Comparison of ENCODE assay signal across 8 mouse cellular contexts in the genomic region with DNA sequence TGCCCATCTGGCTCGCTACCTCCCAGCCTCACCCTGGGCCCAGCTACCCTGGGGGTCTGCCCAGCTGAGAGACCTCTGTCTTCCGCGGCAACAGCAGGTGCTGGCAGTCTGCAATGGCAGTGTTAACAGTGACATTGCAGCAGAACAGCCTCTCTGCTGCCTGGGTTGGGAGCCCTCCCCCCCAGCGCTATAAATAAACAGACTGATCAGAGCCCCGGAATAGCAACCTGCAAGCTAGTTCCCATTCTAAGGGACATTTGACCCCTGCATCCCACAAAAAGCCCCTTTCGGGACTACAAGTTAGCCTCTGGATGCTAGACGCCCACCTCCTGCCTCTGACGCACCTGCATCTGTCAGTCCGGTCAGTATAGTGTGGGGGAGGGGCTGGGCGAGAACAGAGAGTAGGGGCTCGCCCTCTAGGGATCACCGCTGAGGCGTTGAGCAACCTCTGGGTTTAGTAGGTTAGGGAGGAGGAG. TPM values are rescaled to one million over a fixed set of nuclear protein-coding genes. Genes with fewer than 3 reads are reported as not detected.
DNase-seq lines count a peak whose midpoint lies in the region; ATAC-seq lines count a peak whose summit lies in the region.

A gene (minus strand): TSS at position 158 of the 476 bp plus-strand sequence.

- H3K4me1 ChIP-seq in embryonic facial prominence, embryonic 15.5 days = peaks cover 12% of the 10 kb centered on the region
- peaks cover 25% of the 10 kb centered on the region for H3K4me1 ChIP-seq in heart, embryonic 15.5 days (replicated peaks)
- peaks cover 13% of the 10 kb centered on the region for H3K4me1 ChIP-seq in limb, embryonic 15.5 days
- H3K4me1 ChIP-seq in neural tube, embryonic 14.5 days (ENCODE audit: control insufficient read depth, insufficient read depth, low read length) = peaks cover 12% of the 10 kb centered on the region; the same call in 1 of the 2 replicates

- H3K36me3 ChIP-seq in embryonic facial prominence, embryonic 15.5 days = no peaks in the 10 kb centered on the region
- H3K36me3 ChIP-seq in heart, embryonic 15.5 days = no peaks in the 10 kb centered on the region
- no peaks in the 10 kb centered on the region for H3K36me3 ChIP-seq in limb, embryonic 15.5 days
- no peaks in the 10 kb centered on the region for H3K36me3 ChIP-seq in neural tube, embryonic 14.5 days (ENCODE audit: control insufficient read depth, insufficient read depth, low read length)

- H3K4me2 ChIP-seq in embryonic facial prominence, embryonic 15.5 days (replicated peaks) = peak within 1 kb of the TSS; percentile 8
- H3K4me2 ChIP-seq in heart, embryonic 15.5 days = peak within 1 kb of the TSS; percentile 70
- H3K4me2 ChIP-seq in limb, embryonic 15.5 days = peak within 1 kb of the TSS; percentile 20; the same call in 1 of the 2 replicates
- H3K4me2 ChIP-seq in neural tube, embryonic 14.5 days (ENCODE audit: low read depth, low read length) = peak within 1 kb of the TSS; percentile 50

- H3K27ac ChIP-seq in embryonic facial prominence, embryonic 15.5 days (replicated peaks) = no peak within 1 kb of the TSS
- peak within 1 kb of the TSS; percentile 95 for H3K27ac ChIP-seq in heart, embryonic 15.5 days
- no peak within 1 kb of the TSS for H3K27ac ChIP-seq in limb, embryonic 15.5 days
- H3K27ac ChIP-seq in neural tube, embryonic 14.5 days (ENCODE audit: low read depth, low read length) = no peak within 1 kb of the TSS

- no peak within 1 kb of the TSS for H3K9ac ChIP-seq in embryonic facial prominence, embryonic 15.5 days
- H3K9ac ChIP-seq in heart, embryonic 15.5 days = peak within 1 kb of the TSS; percentile 70
- no peak within 1 kb of the TSS for H3K9ac ChIP-seq in limb, embryonic 15.5 days
- H3K9ac ChIP-seq in neural tube, embryonic 14.5 days (replicated peaks; ENCODE audit: low read depth, low read length) = peak within 1 kb of the TSS; percentile 42; the same call in 1 of the 2 replicates

- 0 out of 2 replicates have a peak within 1 kb of the TSS, but pooled peaks have one; percentile 0 for H3K4me3 ChIP-seq in embryonic facial prominence, embryonic 15.5 days (replicated peaks)
- H3K4me3 ChIP-seq in heart, embryonic 15.5 days = peak within 1 kb of the TSS; percentile 61
- H3K4me3 ChIP-seq in limb, embryonic 15.5 days = no peak within 1 kb of the TSS
- H3K4me3 ChIP-seq in neural tube, embryonic 14.5 days (ENCODE audit: low read depth, low read length) = peak within 1 kb of the TSS; percentile 16; the same call in 1 of the 2 replicates

- H3K9me3 ChIP-seq in embryonic facial prominence, embryonic 15.5 days (replicated peaks) = no peaks in the 10 kb centered on the region
- no peaks in the 10 kb centered on the region for H3K9me3 ChIP-seq in heart, embryonic 15.5 days (replicated peaks)
- no peaks in the 10 kb centered on the region for H3K9me3 ChIP-seq in limb, embryonic 15.5 days
- no peaks in the 10 kb centered on the region for H3K9me3 ChIP-seq in neural tube, embryonic 14.5 days (ENCODE audit: control insufficient read depth, low read length)

- peak; percentile 60 for DNase-seq in layer of hippocampus, adult 11-12 months (ENCODE audit: low spot score)
- DNase-seq in layer of hippocampus, adult 9-10 months (ENCODE audit: low spot score) = no peak
- DNase-seq in R1 (ENCODE audit: low read depth, low spot score) = peak; percentile 89
- DNase-seq in ovary, postnatal 14 days (ENCODE audit: low spot score) = no peak

- peaks cover 11% of the 10 kb centered on the region for H3K27me3 ChIP-seq in embryonic facial prominence, embryonic 15.5 days
- no peaks in the 10 kb centered on the region for H3K27me3 ChIP-seq in heart, embryonic 15.5 days
- peaks cover 13% of the 10 kb centered on the region for H3K27me3 ChIP-seq in limb, embryonic 15.5 days
- no peaks in the 10 kb centered on the region for H3K27me3 ChIP-seq in neural tube, embryonic 14.5 days (ENCODE audit: control insufficient read depth, insufficient read depth, low read length)

- ATAC-seq in embryonic facial prominence, embryonic 15.5 days (ENCODE audit: insufficient number of reproducible peaks, low FRiP score, low TSS enrichment, low read depth) = no peak
- ATAC-seq in heart, embryonic 15.5 days (replicated peaks; ENCODE audit: insufficient number of reproducible peaks, insufficient read depth, low FRiP score, low read depth) = peak; percentile 33; the same call in 1 of the 2 replicates
- no peak for ATAC-seq in limb, embryonic 15.5 days (ENCODE audit: insufficient number of reproducible peaks, low FRiP score, low TSS enrichment, low read depth)
- ATAC-seq in neural tube, embryonic 14.5 days (ENCODE audit: low read depth) = no peak

- WGBS in embryonic facial prominence, embryonic 15.5 days = 4% methylated on average over 13 of the region's 13 CpGs
- 4% methylated on average over 13 of the region's 13 CpGs for WGBS in heart, embryonic 15.5 days
- 4% methylated on average over 13 of the region's 13 CpGs for WGBS in limb, embryonic 15.5 days
- 2% methylated on average over 13 of the region's 13 CpGs for WGBS in neural tube, embryonic 14.5 days

RNA-seq across cellular contexts. Expression of the gene that starts here (rescaled TPM):
- polyA plus RNA-seq in embryonic facial prominence, embryonic 15.5 days (2015; fragmentation: Nextera tagmentation; extraction: Ambion mirVana) = 1.0 and 1.6 TPM in 2 replicates
- 13.2 and 15.4 TPM in 2 replicates for polyA plus RNA-seq in heart, embryonic 15.5 days (2015; fragmentation: Nextera tagmentation; extraction: Ambion mirVana)
- polyA plus RNA-seq in limb, embryonic 15.5 days (2015; fragmentation: Nextera tagmentation; extraction: Ambion mirVana) = 0.61 and 4.0 TPM in 2 replicates
- polyA plus RNA-seq in neural tube, embryonic 14.5 days (2014; fragmentation: Nextera tagmentation; extraction: Ambion mirVana) = 2.3 and 2.5 TPM in 2 replicates

Comparison
In these comparisons a context has a peak if more than half of its experiments do, and no peak if none do; other contexts are left out.
1. DNase-seq: peak in layer of hippocampus, adult 11-12 months (single experiment) and R1 (single experiment); none in layer of hippocampus, adult 9-10 months (single experiment) and ovary, postnatal 14 days (single experiment).
2. H3K4me2 ChIP-seq: peak in every context shown above with its lines; median percentile 70 in heart, embryonic 15.5 days; 50 in neural tube, embryonic 14.5 days; 20 in limb, embryonic 15.5 days; 8 in embryonic facial prominence, embryonic 15.5 days.
3. H3K9ac ChIP-seq: peak in heart, embryonic 15.5 days (single experiment) and neural tube, embryonic 14.5 days (single experiment); none in embryonic facial prominence, embryonic 15.5 days (single experiment) and limb, embryonic 15.5 days (single experiment).